Mouse (Mus musculus) cortical plate, adult 2 months (tissue): ENCODE results near the gene 4930415O20Rik.

Source experiments
- CTCF ChIP-seq: fragments of 200-500 bp; IDR thresholded peaks from 2 replicates; pipeline ENCODE4 v1.5.1; 2011; ENCODE audit warnings: mild to moderate bottlenecking, control low read depth, low read length; ENCODE audit not compliant: insufficient read depth; ENCODE audit errors: extremely low read depth
- POLR2A ChIP-seq: fragments of 200-500 bp; IDR thresholded peaks from 2 replicates; pipeline ENCODE4 v1.6.1; 2011; ENCODE audit warnings: mild to moderate bottlenecking, low read length, control low read depth; ENCODE audit not compliant: insufficient read depth; ENCODE audit errors: extremely low read depth

DNA sequence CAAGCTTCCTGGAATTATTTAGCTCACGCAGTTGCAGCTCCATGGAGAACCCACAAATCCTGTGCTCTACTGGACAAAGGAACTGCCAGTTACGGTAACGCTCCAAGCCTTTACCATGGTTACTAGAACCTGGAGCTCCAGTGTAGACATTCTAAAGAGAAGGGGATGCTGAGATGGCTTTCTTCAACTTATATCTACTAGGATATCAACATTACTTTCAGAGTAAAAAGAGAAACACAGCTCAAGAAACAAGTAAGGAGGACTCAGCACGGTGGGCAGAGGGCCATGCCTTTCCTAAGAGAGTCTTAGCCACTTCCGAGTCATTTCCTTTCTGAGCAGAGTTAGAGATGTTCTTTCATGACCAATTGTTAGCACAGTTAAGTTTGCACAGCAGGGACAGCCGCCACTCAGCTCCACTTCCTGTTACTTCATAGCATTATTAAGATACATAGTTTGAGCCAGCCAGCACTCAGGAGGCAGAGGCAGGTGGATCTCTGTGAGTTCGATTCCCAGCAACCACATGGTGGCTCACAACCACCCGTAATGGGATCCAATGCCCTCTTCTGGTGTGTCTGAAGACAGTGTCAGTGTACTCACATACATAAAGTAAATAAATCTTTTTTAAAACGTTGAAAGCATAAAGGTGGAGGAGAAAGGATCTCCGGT is at the start of gene 4930415O20Rik, which contains the start of gene Ccnt1:
- TF ChIP-seq CTCF, result no peak
- no peak for TF ChIP-seq POLR2A
